Mouse (Mus musculus) brain, embryonic 18.5 days (tissue): ENCODE data around the gene Pknox2.

ENCODE experiments used
- DNase-seq: peaks from one replicate; pipeline ENCODE4 v3.0.0-alpha.2; 2012; ENCODE audit warnings: low read depth, low spot score

Gene Pknox2

GRCm38 (mm10) chr9:37051669-37052068, 95.5 kb downstream of the Pknox2 start:
- DNase-seq: no peak

- no peak for DNase-seq
These were observed 99.7 kb downstream of the Pknox2 start for GRCm38 (mm10) chr9:37047490-37047889.

- no peak for DNase-seq
These were observed 101.3 kb downstream of the Pknox2 start for GRCm38 (mm10) chr9:37045875-37046274.

GRCm38 (mm10) chr9:37044165-37044564, 103.0 kb downstream of the Pknox2 start:
- no peak for DNase-seq

GRCm38 (mm10) chr9:37038859-37039258, 108.3 kb downstream of the Pknox2 start:
- DNase-seq: no peak

GRCm38 (mm10) chr9:37038445-37038844, 108.8 kb downstream of the Pknox2 start:
- DNase-seq: no peak

GRCm38 (mm10) chr9:37037405-37037804, 109.8 kb downstream of the Pknox2 start:
- DNase-seq: no peak

- DNase-seq: no peak
These were observed 112.0 kb downstream of the Pknox2 start for GRCm38 (mm10) chr9:37035248-37035647.

GRCm38 (mm10) chr9:37034316-37034715, 112.9 kb downstream of the Pknox2 start:
- no peak for DNase-seq

GRCm38 (mm10) chr9:37030347-37031213, 116.6 kb downstream of the Pknox2 start:
- DNase-seq: no peak

GRCm38 (mm10) chr9:37029811-37030346, 117.3 kb downstream of the Pknox2 start:
- no peak for DNase-seq

- no peak for DNase-seq
These were observed 119.2 kb downstream of the Pknox2 start for GRCm38 (mm10) chr9:37027825-37028575.

GRCm38 (mm10) chr9:37025913-37026312, 121.3 kb downstream of the Pknox2 start:
- DNase-seq: no peak

- no peak for DNase-seq
These were observed 125.5 kb downstream of the Pknox2 start for GRCm38 (mm10) chr9:37021586-37022230.

GRCm38 (mm10) chr9:37018154-37018553, 129.1 kb downstream of the Pknox2 start:
- DNase-seq: no peak

GRCm38 (mm10) chr9:37017169-37017568, 130.0 kb downstream of the Pknox2 start:
- DNase-seq: no peak

GRCm38 (mm10) chr9:37016165-37016564, 131.0 kb downstream of the Pknox2 start:
- DNase-seq: no peak

- no peak for DNase-seq
These were observed 133.6 kb downstream of the Pknox2 start for GRCm38 (mm10) chr9:37013565-37013964.

- DNase-seq: no peak
These were observed 139.1 kb downstream of the Pknox2 start for GRCm38 (mm10) chr9:37008090-37008489.

GRCm38 (mm10) chr9:37004676-37005075, 142.5 kb downstream of the Pknox2 start:
- DNase-seq: no peak

- peak; percentile 42 for DNase-seq
These were observed 145.2 kb downstream of the Pknox2 start for GRCm38 (mm10) chr9:37001935-37002535.

- DNase-seq: no peak
These were observed 147.8 kb downstream of the Pknox2 start for GRCm38 (mm10) chr9:36999393-36999792.
